Mouse (Mus musculus): Measurements from ENCODE around the gene Bcas3. TPM values are rescaled to one million over a fixed set of nuclear protein-coding genes. Genes with fewer than 3 reads are reported as not detected.
A peak's percentile ranks its signal among the peaks of the same experiment; 100 is the strongest.

The Bcas3 gene
- polyA plus RNA-seq, 1 experiment from 2014 or later = 31.5 TPM

GRCm38 (mm10) chr11:85773391-85773790 is 420.4 kb downstream of the Bcas3 start:
- H3K4me3 ChIP-seq (replicated peaks; ENCODE audit: low read depth, low read length) = no peak overlapping the region
- 64% methylated on average over 4 of the region's 4 CpGs for WGBS
- H3K27ac ChIP-seq = no peak overlapping the region
- no peak overlapping the region for H3K4me2 ChIP-seq (ENCODE audit: low read length)
- no peak overlapping the region for H3K9ac ChIP-seq (ENCODE audit: low read depth, low read length)
- peaks cover 32% of the 10 kb centered on the region for H3K4me1 ChIP-seq (replicated peaks; ENCODE audit: insufficient read depth, low read length)
- DNase-seq (ENCODE audit: low spot score) = no peak
- H3K9me3 ChIP-seq (replicated peaks; ENCODE audit: low read length) = no peaks in the 10 kb centered on the region
- no peak for TF ChIP-seq CTCF (IDR thresholded peaks at IDR 0.05; ENCODE audit: low read depth)
- ATAC-seq (replicated peaks; ENCODE audit: low FRiP score, low read depth) = no peak
- H3K27me3 ChIP-seq (ENCODE audit: insufficient read depth, low read length) = no peaks in the 10 kb centered on the region
- no peaks in the 10 kb centered on the region for H3K36me3 ChIP-seq (ENCODE audit: insufficient read depth, low read length)

DNA sequence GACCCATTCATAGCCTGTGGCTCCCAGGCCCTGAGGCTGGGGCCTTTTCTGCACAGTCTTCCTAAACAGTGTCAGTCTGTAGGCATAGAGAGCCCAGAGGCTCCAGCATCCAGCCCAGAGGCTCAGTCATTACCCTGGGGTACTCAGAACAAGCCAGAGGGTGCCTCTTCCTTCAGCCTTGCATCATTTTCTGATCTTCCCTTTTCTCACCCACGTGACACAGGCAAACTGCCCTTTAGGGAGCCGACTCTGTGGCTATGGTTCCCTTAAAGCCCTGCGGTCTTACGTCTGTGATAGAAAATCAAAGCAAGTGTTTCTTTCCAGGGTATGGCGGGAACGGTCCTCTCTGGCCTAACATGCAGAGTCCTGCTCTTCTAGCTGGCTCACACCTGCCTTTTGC is 421.7 kb downstream of the Bcas3 start:
- WGBS = 70% methylated on average over 6 of the region's 6 CpGs
- Histone ChIP-seq H3K4me2 (ENCODE audit: low read length) (no peak overlapping the region), H3K4me3 (replicated peaks; ENCODE audit: low read depth, low read length) (no peak overlapping the region), H3K9me3 (replicated peaks; ENCODE audit: low read length) (no peaks in the 10 kb centered on the region), H3K9ac (ENCODE audit: low read depth, low read length) (no peak overlapping the region), H3K36me3 (ENCODE audit: insufficient read depth, low read length) (no peaks in the 10 kb centered on the region), H3K27ac (no peak overlapping the region), H3K4me1 (replicated peaks; ENCODE audit: insufficient read depth, low read length) (peaks cover 32% of the 10 kb centered on the region), H3K27me3 (ENCODE audit: insufficient read depth, low read length) (no peaks in the 10 kb centered on the region)
- ATAC-seq (replicated peaks; ENCODE audit: low FRiP score, low read depth) (no peak), DNase-seq (ENCODE audit: low spot score) (no peak)
- TF ChIP-seq CTCF (IDR thresholded peaks at IDR 0.05; ENCODE audit: low read depth) = no peak

DNA sequence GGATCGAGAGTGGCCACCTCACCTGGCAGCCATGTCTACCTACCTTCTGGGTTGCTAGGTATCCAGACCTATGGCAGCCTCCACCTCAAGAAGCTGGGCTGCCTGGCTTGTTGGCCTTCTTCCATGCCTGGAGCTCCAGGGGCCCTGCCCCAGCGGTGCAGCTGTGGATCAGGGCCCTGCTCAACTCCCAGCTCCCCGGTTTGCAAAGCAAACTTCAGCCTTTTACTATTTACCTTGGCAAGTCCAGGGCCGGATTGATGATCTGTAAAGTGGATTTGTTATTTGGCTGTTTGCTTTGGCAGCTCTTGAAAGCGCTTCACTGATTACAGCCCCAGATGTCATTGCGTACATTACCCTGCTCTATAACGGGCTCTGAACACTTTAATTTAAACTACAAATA is 422.5 kb downstream of the Bcas3 start:
- no peaks in the 10 kb centered on the region for H3K27me3 ChIP-seq (ENCODE audit: insufficient read depth, low read length)
- TF ChIP-seq CTCF (IDR thresholded peaks at IDR 0.05; ENCODE audit: low read depth) = no peak
- H3K9ac ChIP-seq (ENCODE audit: low read depth, low read length) = no peak overlapping the region
- H3K4me2 ChIP-seq (ENCODE audit: low read length) = no peak overlapping the region
- DNase-seq (ENCODE audit: low spot score) (peak; percentile 85), ATAC-seq (replicated peaks; ENCODE audit: low FRiP score, low read depth) (peak; percentile 46; the same call in 1 of the 2 replicates)
- H3K4me1 ChIP-seq (replicated peaks; ENCODE audit: insufficient read depth, low read length) = peaks cover 32% of the 10 kb centered on the region
- no peak overlapping the region for H3K4me3 ChIP-seq (replicated peaks; ENCODE audit: low read depth, low read length)
- no peaks in the 10 kb centered on the region for H3K36me3 ChIP-seq (ENCODE audit: insufficient read depth, low read length)
- H3K9me3 ChIP-seq (replicated peaks; ENCODE audit: low read length) = no peaks in the 10 kb centered on the region
- H3K27ac ChIP-seq = no peak overlapping the region
- 21% methylated on average over 7 of the region's 7 CpGs for WGBS

GRCm38 (mm10) chr11:85776861-85777360 is 423.9 kb downstream of the Bcas3 start:
- no peaks in the 10 kb centered on the region for H3K36me3 ChIP-seq (ENCODE audit: insufficient read depth, low read length)
- H3K27me3 ChIP-seq (ENCODE audit: insufficient read depth, low read length) = no peaks in the 10 kb centered on the region
- no peak overlapping the region for H3K4me2 ChIP-seq (ENCODE audit: low read length)
- H3K4me3 ChIP-seq (replicated peaks; ENCODE audit: low read depth, low read length) = no peak overlapping the region
- WGBS = 62% methylated on average over 7 of the region's 7 CpGs
- no peak for TF ChIP-seq CTCF (IDR thresholded peaks at IDR 0.05; ENCODE audit: low read depth)
- no peaks in the 10 kb centered on the region for H3K9me3 ChIP-seq (replicated peaks; ENCODE audit: low read length)
- H3K4me1 ChIP-seq (replicated peaks; ENCODE audit: insufficient read depth, low read length) = peaks cover 32% of the 10 kb centered on the region
- H3K9ac ChIP-seq (ENCODE audit: low read depth, low read length) = no peak overlapping the region
- H3K27ac ChIP-seq = no peak overlapping the region
- ATAC-seq (replicated peaks; ENCODE audit: low FRiP score, low read depth) = no peak
- DNase-seq (ENCODE audit: low spot score) = no peak

DNA sequence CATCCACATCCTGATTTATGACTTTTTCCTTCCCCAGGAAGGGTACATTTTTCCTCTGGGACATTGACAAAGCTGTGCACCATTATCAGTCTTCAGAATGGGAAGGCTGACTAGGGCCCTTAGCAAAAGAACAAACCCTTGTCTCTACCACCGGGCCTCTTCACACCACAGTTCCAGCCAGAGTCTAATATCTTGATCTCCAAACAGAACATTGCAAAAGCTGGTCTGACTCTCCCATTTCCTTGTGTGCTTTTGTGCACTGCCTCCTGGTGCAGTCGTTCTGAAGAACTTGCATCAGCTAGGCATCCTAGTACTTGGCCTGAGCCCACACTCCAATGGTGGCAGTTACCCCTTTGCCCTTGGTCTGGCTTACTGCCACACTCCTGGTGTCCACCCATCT is 425.0 kb downstream of the Bcas3 start:
- H3K9me3 ChIP-seq (replicated peaks; ENCODE audit: low read length) = no peaks in the 10 kb centered on the region
- no peaks in the 10 kb centered on the region for H3K36me3 ChIP-seq (ENCODE audit: insufficient read depth, low read length)
- H3K4me2 ChIP-seq (ENCODE audit: low read length) = no peak overlapping the region
- no peaks in the 10 kb centered on the region for H3K27me3 ChIP-seq (ENCODE audit: insufficient read depth, low read length)
- no peak for TF ChIP-seq CTCF (IDR thresholded peaks at IDR 0.05; ENCODE audit: low read depth)
- H3K4me3 ChIP-seq (replicated peaks; ENCODE audit: low read depth, low read length) = no peak overlapping the region
- no peak overlapping the region for H3K27ac ChIP-seq
- no peak overlapping the region for H3K9ac ChIP-seq (ENCODE audit: low read depth, low read length)
- DNase-seq (ENCODE audit: low spot score) (no peak), ATAC-seq (replicated peaks; ENCODE audit: low FRiP score, low read depth) (no peak)
- peaks cover 32% of the 10 kb centered on the region for H3K4me1 ChIP-seq (replicated peaks; ENCODE audit: insufficient read depth, low read length)
- 68% methylated on average over 2 of the region's 2 CpGs for WGBS

- no peak overlapping the region for H3K9ac ChIP-seq (ENCODE audit: low read depth, low read length)
- DNase-seq (ENCODE audit: low spot score) (no peak), ATAC-seq (replicated peaks; ENCODE audit: low FRiP score, low read depth) (no peak)
- no peak overlapping the region for H3K4me3 ChIP-seq (replicated peaks; ENCODE audit: low read depth, low read length)
- no peaks in the 10 kb centered on the region for H3K9me3 ChIP-seq (replicated peaks; ENCODE audit: low read length)
- no peak overlapping the region for H3K4me2 ChIP-seq (ENCODE audit: low read length)
- H3K27me3 ChIP-seq (ENCODE audit: insufficient read depth, low read length) = no peaks in the 10 kb centered on the region
- 81% methylated on average over 4 of the region's 4 CpGs for WGBS
- H3K4me1 ChIP-seq (replicated peaks; ENCODE audit: insufficient read depth, low read length) = peaks cover 24% of the 10 kb centered on the region
- no peak overlapping the region for H3K27ac ChIP-seq
- H3K36me3 ChIP-seq (ENCODE audit: insufficient read depth, low read length) = no peaks in the 10 kb centered on the region
- TF ChIP-seq CTCF (IDR thresholded peaks at IDR 0.05; ENCODE audit: low read depth) = no peak
These were observed 427.3 kb downstream of the Bcas3 start for GRCm38 (mm10) chr11:85780303-85780702.

- Histone ChIP-seq H3K4me3 (replicated peaks; ENCODE audit: low read depth, low read length) (no peak overlapping the region), H3K4me2 (ENCODE audit: low read length) (no peak overlapping the region), H3K36me3 (ENCODE audit: insufficient read depth, low read length) (no peaks in the 10 kb centered on the region), H3K9me3 (replicated peaks; ENCODE audit: low read length) (no peaks in the 10 kb centered on the region), H3K27ac (no peak overlapping the region), H3K27me3 (ENCODE audit: insufficient read depth, low read length) (no peaks in the 10 kb centered on the region), H3K9ac (ENCODE audit: low read depth, low read length) (no peak overlapping the region), H3K4me1 (replicated peaks; ENCODE audit: insufficient read depth, low read length) (no peaks in the 10 kb centered on the region; the same call in 1 of the 2 replicates)
- peak; percentile 69 for TF ChIP-seq CTCF (IDR thresholded peaks at IDR 0.05; ENCODE audit: low read depth)
- 77% methylated on average over 3 of the region's 3 CpGs for WGBS
- no peak for ATAC-seq (replicated peaks; ENCODE audit: low FRiP score, low read depth)
- peak; percentile 84 for DNase-seq (ENCODE audit: low spot score)
These were observed 433.2 kb downstream of the Bcas3 start for GRCm38 (mm10) chr11:85786113-85786718.
